In genomic region chr4:62675394-62675793, GRCm38 (mm10) we compare ENCODE assay signal across 9 mouse cellular contexts.
DNase-seq lines count a peak whose midpoint lies in the region; ATAC-seq lines count a peak whose summit lies in the region.
"Had no signal": no experiment of that assay in that cellular context is flagged by ENCODE, and none has a peak within 500 bp of the region (broad histone marks: within the 10 kb centered on the region; RNA-seq: fewer than 3 reads in every experiment).

No protein-coding gene starts in this region.

- H3K4me2 ChIP-seq in kidney, embryonic 16.5 days (replicated peaks; ENCODE audit: low read depth, low read length): peak overlapping the region; percentile 59
- peak overlapping the region; percentile 62; the same call in 1 of the 2 replicates for H3K4me2 ChIP-seq in forebrain, embryonic 11.5 days (ENCODE audit: low read depth, low read length, severe bottlenecking)
- H3K4me2 ChIP-seq in intestine, embryonic 16.5 days (ENCODE audit: low read depth, low read length): peak overlapping the region; percentile 51
- H3K4me2 ChIP-seq in neural tube, embryonic 12.5 days (replicated peaks): peak overlapping the region; percentile 70

- H3K36me3 ChIP-seq in kidney, embryonic 16.5 days (ENCODE audit: insufficient read depth, low read length): no peaks in the 10 kb centered on the region
- no peaks in the 10 kb centered on the region; the same call in 1 of the 2 replicates for H3K36me3 ChIP-seq in forebrain, embryonic 11.5 days (ENCODE audit: control insufficient read depth, insufficient read depth, low read length)
- H3K36me3 ChIP-seq in intestine, embryonic 16.5 days (ENCODE audit: control insufficient read depth, insufficient read depth, low read length): no peaks in the 10 kb centered on the region
- peaks cover 1% of the 10 kb centered on the region; the same call in 1 of the 2 replicates for H3K36me3 ChIP-seq in neural tube, embryonic 12.5 days

- no peak for DNase-seq in kidney, adult 18-20 months
- no peak for DNase-seq in forebrain, embryonic 11.5 days (ENCODE audit: low spot score)
- no peak for DNase-seq in embryo, embryonic 10 days (ENCODE audit: low spot score)
- DNase-seq in urinary bladder, postnatal 4 days (ENCODE audit: low spot score in 2 of 2): no peak
- no peak for DNase-seq in adrenal gland, adult 18-20 months (ENCODE audit: low spot score in 2 of 2)
- DNase-seq: lung, postnatal 14 days had no signal

- no peaks in the 10 kb centered on the region for H3K9me3 ChIP-seq in kidney, embryonic 16.5 days (ENCODE audit: low read length)
- no peaks in the 10 kb centered on the region for H3K9me3 ChIP-seq in forebrain, embryonic 11.5 days (ENCODE audit: control insufficient read depth, low read length)
- no peaks in the 10 kb centered on the region for H3K9me3 ChIP-seq in intestine, embryonic 16.5 days (ENCODE audit: control insufficient read depth, low read length)
- H3K9me3 ChIP-seq in neural tube, embryonic 12.5 days: no peaks in the 10 kb centered on the region

- H3K27me3 ChIP-seq in kidney, embryonic 16.5 days (ENCODE audit: insufficient read depth, low read length): no peaks in the 10 kb centered on the region
- no peaks in the 10 kb centered on the region for H3K27me3 ChIP-seq in forebrain, embryonic 11.5 days (ENCODE audit: control insufficient read depth, insufficient read depth, low read length)
- H3K27me3 ChIP-seq in intestine, embryonic 16.5 days (replicated peaks; ENCODE audit: control insufficient read depth, insufficient read depth, low read length): no peaks in the 10 kb centered on the region
- no peaks in the 10 kb centered on the region for H3K27me3 ChIP-seq in neural tube, embryonic 12.5 days (replicated peaks)

- 87% methylated on average over 2 of the region's 2 CpGs for WGBS in kidney, embryonic 16.5 days
- 87% methylated on average over 2 of the region's 2 CpGs for WGBS in forebrain, embryonic 11.5 days
- WGBS in intestine, embryonic 16.5 days: 77% methylated on average over 2 of the region's 2 CpGs
- 81% methylated on average over 2 of the region's 2 CpGs for WGBS in neural tube, embryonic 12.5 days

- no peak overlapping the region for H3K27ac ChIP-seq in kidney, embryonic 16.5 days (ENCODE audit: low read length)
- H3K27ac ChIP-seq in forebrain, embryonic 11.5 days (ENCODE audit: low read depth, low read length): no peak overlapping the region
- H3K27ac ChIP-seq in intestine, embryonic 16.5 days (ENCODE audit: low read length): no peak overlapping the region
- H3K27ac ChIP-seq in neural tube, embryonic 12.5 days: no peak overlapping the region

- no peak for ATAC-seq in kidney, embryonic 16.5 days (ENCODE audit: low FRiP score, low TSS enrichment)
- no peak for ATAC-seq in forebrain, embryonic 11.5 days (replicated peaks; ENCODE audit: low FRiP score)
- ATAC-seq in intestine, embryonic 16.5 days: no peak
- ATAC-seq in neural tube, embryonic 12.5 days (ENCODE audit: low FRiP score, low read depth): no peak

- H3K9ac ChIP-seq in kidney, embryonic 16.5 days (replicated peaks; ENCODE audit: low read length): peak overlapping the region; percentile 70; the same call in 1 of the 2 replicates
- peak overlapping the region; percentile 77 for H3K9ac ChIP-seq in forebrain, embryonic 11.5 days (ENCODE audit: low read length)
- peak overlapping the region; percentile 30 for H3K9ac ChIP-seq in intestine, embryonic 16.5 days (ENCODE audit: low read depth, low read length)
- peak overlapping the region; percentile 80 for H3K9ac ChIP-seq in neural tube, embryonic 12.5 days

- peak overlapping the region; percentile 55 for H3K4me3 ChIP-seq in kidney, embryonic 16.5 days (ENCODE audit: low read length)
- H3K4me3 ChIP-seq in forebrain, embryonic 11.5 days (ENCODE audit: low read depth, low read length): peak overlapping the region; percentile 51
- H3K4me3 ChIP-seq in intestine, embryonic 16.5 days (ENCODE audit: low read length): peak overlapping the region; percentile 53
- H3K4me3 ChIP-seq in neural tube, embryonic 12.5 days: peak overlapping the region; percentile 56

- H3K4me1 ChIP-seq in kidney, embryonic 16.5 days (ENCODE audit: insufficient read depth, low read length): peaks cover 35% of the 10 kb centered on the region
- H3K4me1 ChIP-seq in forebrain, embryonic 11.5 days (replicated peaks; ENCODE audit: control insufficient read depth, insufficient read depth, low read length): peaks cover 13% of the 10 kb centered on the region; the same call in 1 of the 2 replicates
- peaks cover 34% of the 10 kb centered on the region for H3K4me1 ChIP-seq in intestine, embryonic 16.5 days (ENCODE audit: control insufficient read depth, insufficient read depth, low read length)
- peaks cover 53% of the 10 kb centered on the region for H3K4me1 ChIP-seq in neural tube, embryonic 12.5 days

Comparison
In these comparisons a context has a peak if more than half of its experiments do, and no peak if none do; other contexts are left out.
1. H3K9ac ChIP-seq: peak in every context shown above with its lines; median percentile 80 in neural tube, embryonic 12.5 days; 77 in forebrain, embryonic 11.5 days; 70 in kidney, embryonic 16.5 days; 30 in intestine, embryonic 16.5 days.